Comparison of ENCODE assay signal across 8 mouse cellular contexts in genomic region chr4:133369553-133370297, GRCm38 (mm10). TPM values are rescaled to one million over a fixed set of nuclear protein-coding genes. Genes with fewer than 3 reads are reported as not detected.
A peak's percentile ranks its signal among the peaks of the same experiment; 100 is the strongest.
DNase-seq lines count a peak whose midpoint lies in the region; ATAC-seq lines count a peak whose summit lies in the region.

TSS of gene Slc9a1 (plus strand) at chr4:133369706.

- DNase-seq in CD4-positive helper T cell, adult 2 months (ENCODE audit: low read depth, low spot score) = peak; percentile 95
- peak; percentile 77 for DNase-seq in brain, embryonic 18.5 days (ENCODE audit: low read depth, low spot score)
- DNase-seq in kidney, postnatal 10 days = peak; percentile 97
- peak; percentile 89 to 93 for DNase-seq in natural killer cell, adult 2 months (ENCODE audit: low spot score in 2 of 2)

- peak within 1 kb of the TSS; percentile 88 for H3K4me3 ChIP-seq in heart, embryonic 13.5 days
- peak within 1 kb of the TSS; percentile 90 for H3K4me3 ChIP-seq in liver, embryonic 12.5 days
- peak within 1 kb of the TSS; percentile 71 for H3K4me3 ChIP-seq in stomach, embryonic 15.5 days (replicated peaks)

- H3K9ac ChIP-seq in heart, embryonic 13.5 days = peak within 1 kb of the TSS; percentile 96
- peak within 1 kb of the TSS; percentile 91 for H3K9ac ChIP-seq in liver, embryonic 12.5 days
- peak within 1 kb of the TSS; percentile 99 for H3K9ac ChIP-seq in stomach, embryonic 15.5 days

- peak within 1 kb of the TSS; percentile 89 for H3K4me2 ChIP-seq in heart, embryonic 13.5 days
- H3K4me2 ChIP-seq in liver, embryonic 12.5 days = peak within 1 kb of the TSS; percentile 93
- peak within 1 kb of the TSS; percentile 77 for H3K4me2 ChIP-seq in stomach, embryonic 15.5 days

- H3K36me3 ChIP-seq in heart, embryonic 13.5 days = no peaks in the 10 kb centered on the region
- H3K36me3 ChIP-seq in liver, embryonic 12.5 days = peaks cover 4% of the 10 kb centered on the region
- H3K36me3 ChIP-seq in stomach, embryonic 15.5 days = no peaks in the 10 kb centered on the region

- H3K9me3 ChIP-seq in heart, embryonic 13.5 days = no peaks in the 10 kb centered on the region
- H3K9me3 ChIP-seq in liver, embryonic 12.5 days (replicated peaks) = 0 out of 2 replicates have a peak, but pooled peaks cover 5% of the 10 kb centered on the region
- no peaks in the 10 kb centered on the region for H3K9me3 ChIP-seq in stomach, embryonic 15.5 days

- H3K27me3 ChIP-seq in heart, embryonic 13.5 days (replicated peaks) = no peaks in the 10 kb centered on the region
- no peaks in the 10 kb centered on the region for H3K27me3 ChIP-seq in liver, embryonic 12.5 days (replicated peaks)
- no peaks in the 10 kb centered on the region for H3K27me3 ChIP-seq in stomach, embryonic 15.5 days (replicated peaks)

- H3K4me1 ChIP-seq in heart, embryonic 13.5 days = peaks cover 45% of the 10 kb centered on the region
- peaks cover 52% of the 10 kb centered on the region for H3K4me1 ChIP-seq in liver, embryonic 12.5 days
- peaks cover 30% of the 10 kb centered on the region for H3K4me1 ChIP-seq in stomach, embryonic 15.5 days

- whole genome bisulfite sequencing in heart, embryonic 13.5 days = under 1% methylated on average over 40 of the region's 40 CpGs
- WGBS in liver, embryonic 12.5 days (ENCODE audit: insufficient replicate concordance) = under 1% methylated on average over 40 of the region's 40 CpGs
- under 1% methylated on average over 40 of the region's 40 CpGs for WGBS in stomach, embryonic 15.5 days

- peak; percentile 89 for ATAC-seq in erythroid progenitor cell, adult 5-6 weeks (replicated peaks; ENCODE audit: low FRiP score, poor library complexity, severe bottlenecking)
- ATAC-seq in heart, embryonic 13.5 days (ENCODE audit: extremely low read depth, insufficient number of reproducible peaks, low FRiP score, low TSS enrichment) = peak; percentile 85
- peak; percentile 88 for ATAC-seq in liver, embryonic 12.5 days
- ATAC-seq in stomach, embryonic 15.5 days (ENCODE audit: insufficient read depth, low FRiP score, low read depth) = peak; percentile 94

- H3K27ac ChIP-seq in heart, embryonic 13.5 days (replicated peaks) = peak within 1 kb of the TSS; percentile 88
- peak within 1 kb of the TSS; percentile 80 for H3K27ac ChIP-seq in liver, embryonic 12.5 days
- H3K27ac ChIP-seq in stomach, embryonic 15.5 days = peak within 1 kb of the TSS; percentile 90

RNA-seq across cellular contexts. Expression of gene Slc9a1, which starts in this region (rescaled TPM):
- total RNA-seq in erythroid progenitor cell, adult 5-6 weeks (2015; ENCODE audit: low replicate concordance) = 15.9 and 18.4 TPM in 2 replicates
- 13.5 and 13.7 TPM in 2 replicates for total RNA-seq in erythroid progenitor cell, adult 5-6 weeks (2017; ENCODE audit: low replicate concordance)
- 6.1 and 6.3 TPM in 2 replicates for polyA plus RNA-seq in heart, embryonic 13.5 days (2015; fragmentation: Nextera tagmentation; extraction: Ambion mirVana)
- 4.2 and 4.9 TPM in 2 replicates for polyA plus RNA-seq in liver, embryonic 12.5 days (2016; fragmentation: Nextera tagmentation; extraction: Ambion mirVana)
- polyA plus RNA-seq in stomach, embryonic 15.5 days (2015; fragmentation: Nextera tagmentation; extraction: Ambion mirVana) = 8.8 and 9.3 TPM in 2 replicates

Comparison
In these comparisons a context has a peak if more than half of its experiments do, and no peak if none do; other contexts are left out.
1. Peak in every context shown above with its lines: DNase-seq, ATAC-seq, H3K4me3 ChIP-seq and H3K27ac ChIP-seq.